ENCODE assay signal across 15 mouse cellular contexts in genomic region chr6:52465834-52466525, GRCm38 (mm10).
DNase-seq lines count a peak whose midpoint lies in the region.
"Had no signal": no experiment of that assay in that cellular context is flagged by ENCODE, and none has a peak within 500 bp of the region (broad histone marks: within the 10 kb centered on the region; RNA-seq: fewer than 3 reads in every experiment).

No protein-coding gene starts in this region.

- DNase-seq in heart, adult 11 months: peak; percentile 84
- no peak for DNase-seq in heart, postnatal 4 days
- DNase-seq in testis, postnatal 14 days (ENCODE audit: low spot score): peak; percentile 56
- no peak for DNase-seq in testis, postnatal 10 days (ENCODE audit: low spot score)
- DNase-seq in thymus, postnatal 25 days: no peak
- DNase-seq: adrenal gland, adult 2 months; adrenal gland, postnatal 10 days; adrenal gland, postnatal 25 days; cerebellum, adult 11 months; cerebellum, adult 18-20 months; cerebellum, adult 8-10 months; cerebellum, adult 9-11 months; cerebellum, postnatal 14 days; cerebellum, postnatal 36 days; embryo, embryonic 11 days had no signal

Comparison
In these comparisons a context has a peak if more than half of its experiments do, and no peak if none do; other contexts are left out.
1. DNase-seq: peak in heart, adult 11 months (single experiment) and testis, postnatal 14 days (single experiment); none in heart, postnatal 4 days (single experiment), testis, postnatal 10 days (single experiment) and thymus, postnatal 25 days (single experiment).